Mouse (Mus musculus) brain, embryonic 18.5 days (tissue): Measurements from ENCODE around the gene Ifit1bl1.
"Not testable (repeated sequence)": the region's sequence is repeated elsewhere in the genome, so short reads cannot be mapped to it uniquely, and the experiment has no call there.

Experiments
- DNase-seq: peaks from one replicate; pipeline ENCODE4 v3.0.0-alpha.2; 2012; ENCODE audit warnings: low read depth, low spot score

Gene Ifit1bl1

GRCm38 (mm10) chr19:34588959-34589358 is 12.8 kb downstream of the Ifit1bl1 start:
- no peak for DNase-seq

- DNase-seq, result not testable (repeated sequence)
These were observed 13.7 kb downstream of the Ifit1bl1 start for GRCm38 (mm10) chr19:34587898-34588692.

- DNase-seq, result not testable (repeated sequence)
These were observed 15.9 kb downstream of the Ifit1bl1 start for GRCm38 (mm10) chr19:34585740-34586458.

GRCm38 (mm10) chr19:34583126-34583766 is 18.5 kb downstream of the Ifit1bl1 start, which contains the start of gene Ifit3:
Gene Ifit3 (plus strand): TSS chr19:34583531.
- DNase-seq, result not testable (repeated sequence)

GRCm38 (mm10) chr19:34582696-34583095 is 19.1 kb downstream of the Ifit1bl1 start:
- DNase-seq, result not testable (repeated sequence)

- no peak for DNase-seq
These were observed 24.6 kb downstream of the Ifit1bl1 start for GRCm38 (mm10) chr19:34577121-34577520.

GRCm38 (mm10) chr19:34573650-34574049 is 28.1 kb downstream of the Ifit1bl1 start:
- DNase-seq, result no peak

GRCm38 (mm10) chr19:34571080-34571479 is 30.7 kb downstream of the Ifit1bl1 start:
- DNase-seq, result no peak

GRCm38 (mm10) chr19:34569896-34570476 is 31.8 kb downstream of the Ifit1bl1 start:
- DNase-seq, result no peak

GRCm38 (mm10) chr19:34568988-34569895 is 32.5 kb downstream of the Ifit1bl1 start:
- DNase-seq, result no peak

- no peak for DNase-seq
These were observed 35.5 kb downstream of the Ifit1bl1 start for GRCm38 (mm10) chr19:34566178-34566784.

GRCm38 (mm10) chr19:34562556-34562955 is 39.2 kb downstream of the Ifit1bl1 start:
- no peak for DNase-seq

GRCm38 (mm10) chr19:34556621-34557020 is 45.1 kb downstream of the Ifit1bl1 start:
- DNase-seq, result no peak

GRCm38 (mm10) chr19:34554061-34554460 is 47.7 kb downstream of the Ifit1bl1 start:
- DNase-seq, result no peak

- no peak for DNase-seq
These were observed 48.2 kb downstream of the Ifit1bl1 start for GRCm38 (mm10) chr19:34553522-34553921.

GRCm38 (mm10) chr19:34553021-34553420 is 48.7 kb downstream of the Ifit1bl1 start:
- DNase-seq, result no peak

GRCm38 (mm10) chr19:34551981-34552380 is 49.8 kb downstream of the Ifit1bl1 start:
- DNase-seq, result no peak

GRCm38 (mm10) chr19:34550534-34551223 is 51.1 kb downstream of the Ifit1bl1 start, which contains the start of gene Ifit2:
Gene Ifit2 (plus strand): TSS chr19:34550694.
- peak; percentile 81 for DNase-seq

GRCm38 (mm10) chr19:34550205-34550533 is 51.6 kb downstream of the Ifit1bl1 start:
- no peak for DNase-seq

- no peak for DNase-seq
These were observed 53.8 kb downstream of the Ifit1bl1 start for GRCm38 (mm10) chr19:34547976-34548375.
